ENCODE assay signal across 10 mouse cellular contexts in genomic region chr2:50704297-50704696, GRCm38 (mm10).
DNase-seq lines count a peak whose midpoint lies in the region; ATAC-seq and TF ChIP-seq lines count a peak whose summit lies in the region.
"Had no signal": no experiment of that assay in that cellular context is flagged by ENCODE, and none has a peak within 500 bp of the region (broad histone marks: within the 10 kb centered on the region; RNA-seq: fewer than 3 reads in every experiment).

No protein-coding gene starts in this region.

- H3K9ac ChIP-seq in kidney, embryonic 14.5 days (ENCODE audit: low read depth, low read length), result no peak overlapping the region
- no peak overlapping the region for H3K9ac ChIP-seq in forebrain, embryonic 15.5 days (replicated peaks)
- H3K9ac ChIP-seq: embryonic facial prominence, embryonic 12.5 days had no signal

- no peak for ATAC-seq in kidney, embryonic 14.5 days (ENCODE audit: low FRiP score, low TSS enrichment)
- ATAC-seq in forebrain, embryonic 15.5 days (replicated peaks), result no peak

- H3K27ac ChIP-seq in kidney, embryonic 14.5 days (ENCODE audit: low read depth, low read length), result no peak overlapping the region
- H3K27ac ChIP-seq in kidney, adult 2 months (ENCODE audit: insufficient read depth, low read depth, low read length), result no peak overlapping the region
- H3K27ac ChIP-seq in forebrain, embryonic 15.5 days (replicated peaks), result no peak overlapping the region
- H3K27ac ChIP-seq: embryonic facial prominence, embryonic 12.5 days; midbrain, embryonic 10.5 days had no signal

- no peaks in the 10 kb centered on the region for H3K27me3 ChIP-seq in kidney, embryonic 14.5 days (ENCODE audit: control insufficient read depth, insufficient read depth, low read length)
- no peaks in the 10 kb centered on the region for H3K27me3 ChIP-seq in kidney, adult 2 months (replicated peaks; ENCODE audit: control insufficient read depth, insufficient read depth, low read length)
- H3K27me3 ChIP-seq in forebrain, embryonic 15.5 days, result no peaks in the 10 kb centered on the region
- H3K27me3 ChIP-seq: embryonic facial prominence, embryonic 12.5 days had no signal

- H3K36me3 ChIP-seq in kidney, embryonic 14.5 days (ENCODE audit: control insufficient read depth, insufficient read depth, low read length), result no peaks in the 10 kb centered on the region
- H3K36me3 ChIP-seq in kidney, adult 2 months (ENCODE audit: control insufficient read depth, insufficient read depth, low read length), result no peaks in the 10 kb centered on the region
- no peaks in the 10 kb centered on the region for H3K36me3 ChIP-seq in forebrain, embryonic 15.5 days
- H3K36me3 ChIP-seq: embryonic facial prominence, embryonic 12.5 days; midbrain, embryonic 10.5 days had no signal

- H3K4me1 ChIP-seq in kidney, embryonic 14.5 days (ENCODE audit: control insufficient read depth, insufficient read depth, low read length), result no peaks in the 10 kb centered on the region
- 0 out of 2 replicates have a peak, but pooled peaks cover 2% of the 10 kb centered on the region for H3K4me1 ChIP-seq in kidney, adult 2 months (ENCODE audit: control insufficient read depth, insufficient read depth, low read length)
- 0 out of 2 replicates have a peak, but pooled peaks cover 3% of the 10 kb centered on the region for H3K4me1 ChIP-seq in forebrain, embryonic 15.5 days

- no peak overlapping the region for H3K4me2 ChIP-seq in kidney, embryonic 14.5 days (replicated peaks; ENCODE audit: low read depth, low read length)
- H3K4me2 ChIP-seq in forebrain, embryonic 15.5 days (replicated peaks), result no peak overlapping the region
- H3K4me2 ChIP-seq: embryonic facial prominence, embryonic 12.5 days had no signal

- no peak for TF ChIP-seq POLR2A in kidney, adult 2 months (IDR thresholded peaks at IDR 0.05; ENCODE audit: low read depth, low read length)

- no peak for TF ChIP-seq CTCF in kidney, adult 2 months (conservative IDR thresholded peaks at IDR 0.05; ENCODE audit: insufficient read depth, insufficient read length, low read depth, low read length)

- H3K9me3 ChIP-seq in kidney, embryonic 14.5 days (ENCODE audit: control insufficient read depth, low read length), result no peaks in the 10 kb centered on the region
- H3K9me3 ChIP-seq in forebrain, embryonic 15.5 days, result no peaks in the 10 kb centered on the region
- H3K9me3 ChIP-seq: embryonic facial prominence, embryonic 12.5 days; midbrain, embryonic 10.5 days had no signal

- 16% methylated on average over 3 of the region's 3 CpGs for WGBS in kidney, embryonic 14.5 days
- 22% methylated on average over 3 of the region's 3 CpGs for WGBS in kidney, adult 2 months
- 79% methylated on average over 3 of the region's 3 CpGs for WGBS in forebrain, embryonic 15.5 days

- DNase-seq in kidney, adult 11 months, result peak; percentile 40
- DNase-seq in heart, adult 18-20 months, result peak; percentile 49 to 77
- DNase-seq in kidney, adult 2 months, result peak; percentile 83
- peak; percentile 47 to 60 for DNase-seq in lung, postnatal 4 days
- DNase-seq in thymus, postnatal 25 days, result no peak
- no peak for DNase-seq in layer of hippocampus, adult 18-20 months (ENCODE audit: low spot score in 2 of 2)

- H3K4me3 ChIP-seq in kidney, embryonic 14.5 days (ENCODE audit: low read length), result no peak overlapping the region
- no peak overlapping the region for H3K4me3 ChIP-seq in kidney, adult 2 months (ENCODE audit: insufficient read depth, low read depth, low read length)
- no peak overlapping the region for H3K4me3 ChIP-seq in forebrain, embryonic 15.5 days
- H3K4me3 ChIP-seq: embryonic facial prominence, embryonic 12.5 days; midbrain, embryonic 10.5 days had no signal

Comparison
In these comparisons a context has a peak if more than half of its experiments do, and no peak if none do; other contexts are left out.
1. DNase-seq: peak in kidney, adult 11 months (single experiment), heart, adult 18-20 months (2 of 2), kidney, adult 2 months (single experiment) and lung, postnatal 4 days (2 of 2); none in thymus, postnatal 25 days (single experiment) and layer of hippocampus, adult 18-20 months (0 of 2).